In the genomic region with DNA sequence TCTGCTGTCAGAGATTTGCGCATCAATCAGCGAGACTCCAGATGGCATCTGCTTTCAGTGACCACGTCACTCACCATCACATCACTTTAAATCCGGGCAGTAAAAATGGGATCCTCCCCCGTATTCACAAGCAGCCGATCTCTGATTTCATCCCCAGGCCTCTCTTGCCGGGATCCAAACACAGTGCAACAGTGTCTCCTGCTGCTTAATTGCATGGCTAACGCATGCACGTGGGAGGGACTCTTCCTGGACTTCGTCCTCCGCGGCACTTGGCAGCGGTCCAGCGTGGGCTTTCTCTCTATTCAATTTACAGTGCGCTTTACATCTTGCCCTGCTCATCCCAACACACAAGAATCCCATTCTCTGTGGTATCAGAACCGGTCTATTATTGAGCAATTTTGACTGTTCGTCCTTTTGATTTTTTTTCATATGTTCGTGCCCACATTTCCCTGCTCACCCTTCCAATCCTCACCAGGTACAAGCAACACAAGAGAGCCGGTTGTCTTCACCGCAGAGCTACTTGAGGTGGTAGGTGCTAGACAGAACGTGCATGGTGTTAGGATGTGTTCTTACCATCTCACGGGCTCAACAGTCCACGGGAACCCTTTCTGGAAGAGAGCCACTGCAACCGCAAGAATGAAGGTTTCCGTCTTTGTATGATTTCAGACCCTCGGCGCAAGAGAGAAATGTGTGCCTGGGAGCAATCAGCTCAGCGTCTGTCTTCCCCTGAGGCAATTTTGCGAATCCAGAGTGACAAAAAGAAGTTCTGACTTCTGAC, we compare ENCODE assay signal across 8 mouse cellular contexts.
DNase-seq lines count a peak whose midpoint lies in the region; ATAC-seq lines count a peak whose summit lies in the region.

No protein-coding gene starts in this region.

- H3K9me3 ChIP-seq in heart, embryonic 15.5 days (replicated peaks), result no peaks in the 10 kb centered on the region
- no peaks in the 10 kb centered on the region for H3K9me3 ChIP-seq in lung, embryonic 16.5 days (ENCODE audit: control insufficient read depth, low read length)

- no peak overlapping the region for H3K27ac ChIP-seq in heart, embryonic 15.5 days
- no peak overlapping the region for H3K27ac ChIP-seq in lung, embryonic 16.5 days (ENCODE audit: low read length)

- no peaks in the 10 kb centered on the region for H3K36me3 ChIP-seq in heart, embryonic 15.5 days
- no peaks in the 10 kb centered on the region for H3K36me3 ChIP-seq in lung, embryonic 16.5 days (ENCODE audit: control insufficient read depth, insufficient read depth, low read length)

- no peak overlapping the region for H3K9ac ChIP-seq in heart, embryonic 15.5 days
- peak overlapping the region; percentile 17; the same call in 1 of the 2 replicates for H3K9ac ChIP-seq in lung, embryonic 16.5 days (ENCODE audit: low read length)

- ATAC-seq in heart, embryonic 15.5 days (replicated peaks; ENCODE audit: insufficient number of reproducible peaks, insufficient read depth, low FRiP score, low read depth), result no peak
- peak; percentile 78 for ATAC-seq in lung, embryonic 16.5 days (ENCODE audit: low read depth)

- WGBS in heart, embryonic 15.5 days, result 42% methylated on average over 29 of the region's 29 CpGs
- 42% methylated on average over 29 of the region's 29 CpGs for WGBS in lung, embryonic 16.5 days

- H3K4me3 ChIP-seq in heart, embryonic 15.5 days, result peak overlapping the region; percentile 31
- peak overlapping the region; percentile 38 for H3K4me3 ChIP-seq in lung, embryonic 16.5 days (ENCODE audit: low read length)

- H3K27me3 ChIP-seq in heart, embryonic 15.5 days, result peaks cover 2% of the 10 kb centered on the region; the same call in 1 of the 2 replicates
- H3K27me3 ChIP-seq in lung, embryonic 16.5 days (ENCODE audit: control insufficient read depth, insufficient read depth, low read depth, low read length), result no peaks in the 10 kb centered on the region; the same call in 1 of the 2 replicates

- peak; percentile 31 for DNase-seq in adrenal gland, postnatal 14 days
- DNase-seq in adrenal gland, postnatal 4 days (ENCODE audit: low spot score in 2 of 2), result no peak
- DNase-seq in cerebellum, postnatal 14 days, result peak; percentile 66 to 69
- DNase-seq in kidney, postnatal 25 days, result peak; percentile 54 to 64
- DNase-seq in right cerebral cortex, postnatal 14 days, result peak; percentile 44
- no peak for DNase-seq in spleen, postnatal 36 days (ENCODE audit: low spot score in 2 of 2)

- peak overlapping the region; percentile 54 for H3K4me2 ChIP-seq in heart, embryonic 15.5 days
- H3K4me2 ChIP-seq in lung, embryonic 16.5 days (ENCODE audit: low read depth, low read length), result peak overlapping the region; percentile 56

- H3K4me1 ChIP-seq in heart, embryonic 15.5 days (replicated peaks), result peaks cover 7% of the 10 kb centered on the region
- H3K4me1 ChIP-seq in lung, embryonic 16.5 days (replicated peaks; ENCODE audit: control insufficient read depth, insufficient read depth, low read length), result 0 out of 2 replicates have a peak, but pooled peaks cover 4% of the 10 kb centered on the region

Comparison
In these comparisons a context has a peak if more than half of its experiments do, and no peak if none do; other contexts are left out.
1. DNase-seq: peak in adrenal gland, postnatal 14 days (single experiment), cerebellum, postnatal 14 days (2 of 2), kidney, postnatal 25 days (2 of 2) and right cerebral cortex, postnatal 14 days (single experiment); none in adrenal gland, postnatal 4 days (0 of 2) and spleen, postnatal 36 days (0 of 2).